Mouse (Mus musculus): Measurements from ENCODE around the gene Cd48. TPM values are rescaled to one million over a fixed set of nuclear protein-coding genes. Genes with fewer than 3 reads are reported as not detected.
"Not testable (repeated sequence)": the region's sequence is repeated elsewhere in the genome, so short reads cannot be mapped to it uniquely, and the experiment has no call there.

Cd48 gene
- polyA plus RNA-seq, 1 experiment: 9.2 TPM

DNA sequence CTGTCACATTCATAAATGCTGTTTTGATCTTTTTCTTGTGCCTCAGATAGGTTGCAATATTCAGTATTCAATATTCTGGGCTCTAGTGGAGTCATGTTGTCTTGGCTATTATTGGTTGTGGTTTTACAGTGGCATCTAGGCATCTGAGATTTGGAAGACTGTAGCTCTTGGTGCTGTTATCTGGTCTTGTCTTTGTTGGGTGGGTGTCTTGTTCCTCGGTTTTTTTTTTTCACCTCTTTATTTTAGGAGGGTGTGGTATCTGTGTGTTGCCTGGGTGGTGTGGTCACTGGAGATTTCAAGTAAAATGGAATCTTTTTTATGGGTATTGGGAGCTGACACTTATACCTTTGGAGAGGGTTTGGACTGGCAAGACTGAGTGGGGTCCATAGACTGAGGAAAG lies 12.1 kb downstream of the Cd48 start:
- DNase-seq (ENCODE audit: low read depth): no peak

DNA sequence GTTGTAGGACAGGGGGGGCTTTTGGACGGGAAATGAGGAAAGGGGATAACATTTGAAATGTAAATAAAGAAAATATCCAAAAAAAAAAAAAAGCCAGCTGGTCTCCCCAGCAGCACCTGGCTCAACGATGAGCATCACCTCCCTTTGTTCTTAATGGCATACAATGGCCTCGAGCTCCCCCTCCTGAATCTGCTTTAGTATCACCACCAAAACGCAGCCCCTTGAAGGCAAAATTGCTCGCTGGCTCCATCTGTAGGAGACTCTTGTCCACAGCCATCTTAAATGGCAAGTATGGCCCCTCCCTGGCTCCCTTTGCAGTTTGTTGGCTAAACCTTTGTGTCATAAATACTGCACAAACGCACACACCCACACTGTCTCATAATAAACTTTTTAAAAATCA lies 17.2 kb downstream of the Cd48 start:
- no peak for DNase-seq (ENCODE audit: low read depth)

DNA sequence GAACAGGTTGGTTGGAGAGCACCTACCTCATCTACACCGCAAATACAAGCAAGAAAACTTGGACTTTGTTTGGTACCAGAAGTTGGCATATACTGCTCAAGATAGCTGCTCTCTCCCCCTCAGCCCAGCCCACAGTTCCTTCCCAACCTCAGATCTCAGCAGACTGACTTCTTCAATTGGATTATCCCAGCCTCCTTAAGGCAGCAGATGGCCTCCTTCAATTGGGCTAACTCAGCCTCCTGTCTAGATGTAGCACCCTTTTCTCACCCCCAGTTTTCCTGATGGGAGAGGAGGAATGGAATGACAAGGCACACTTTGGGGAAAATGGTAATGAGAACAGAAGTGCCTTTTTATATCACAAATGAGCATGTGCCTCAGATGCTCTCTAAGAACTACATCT lies 31.9 kb downstream of the Cd48 start:
- DNase-seq (ENCODE audit: low read depth): not testable (repeated sequence)

DNA sequence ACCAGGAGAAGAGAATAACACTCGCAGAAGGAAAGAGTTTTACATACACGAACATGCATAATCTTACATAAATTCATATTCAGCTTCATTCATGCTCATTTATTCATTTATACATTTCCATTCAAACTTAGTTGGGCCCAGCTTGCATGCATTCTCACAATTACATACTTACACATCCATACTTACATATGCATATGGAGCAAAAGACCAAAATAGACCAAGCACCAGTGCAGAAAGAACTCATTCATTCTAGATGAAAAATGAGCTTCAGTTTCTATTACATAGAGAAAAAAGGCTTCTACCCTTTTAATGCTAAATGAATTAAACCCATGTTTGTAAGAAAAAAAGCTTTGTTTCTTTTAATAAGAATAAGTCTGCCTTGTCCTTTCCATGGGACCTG lies 33.6 kb downstream of the Cd48 start:
- no peak for DNase-seq (ENCODE audit: low read depth)

DNA sequence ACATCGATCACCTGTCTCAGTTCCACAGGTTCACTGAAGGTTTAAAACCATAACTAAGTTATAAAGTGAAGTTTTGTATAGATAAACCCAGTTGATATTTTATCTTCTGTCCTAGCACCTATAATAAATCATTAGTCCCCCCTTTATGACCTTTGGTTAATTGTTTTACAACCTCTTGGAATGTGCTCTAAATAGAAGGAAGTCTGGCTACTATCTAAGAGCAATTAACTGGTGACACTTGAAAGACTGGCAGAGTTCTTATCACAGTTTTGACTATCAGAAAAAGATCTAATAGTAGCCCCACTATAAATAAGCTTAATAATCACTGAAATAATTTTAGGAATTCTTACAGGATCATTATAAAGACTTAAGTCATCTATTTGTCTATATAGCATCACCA lies 34.4 kb downstream of the Cd48 start:
- no peak for DNase-seq (ENCODE audit: low read depth)

DNA sequence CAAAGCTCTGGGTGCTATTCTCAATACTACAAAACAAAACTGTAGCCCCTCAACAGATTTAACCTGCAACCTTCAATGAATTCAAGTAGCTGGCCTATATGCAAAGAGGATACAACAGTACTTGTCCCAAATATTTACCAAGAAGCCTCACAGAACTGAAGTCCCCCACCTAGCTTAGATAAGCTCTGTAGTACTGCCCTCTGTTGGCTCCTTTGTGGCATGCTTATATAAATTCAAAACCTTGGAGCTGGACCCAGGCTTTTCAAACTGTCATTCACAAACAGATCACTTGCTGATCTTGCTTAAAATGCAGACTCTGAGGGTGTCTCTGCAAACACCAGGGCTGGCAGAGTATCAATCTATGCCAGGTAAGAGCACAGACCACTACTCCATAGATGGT lies 49.4 kb downstream of the Cd48 start:
- no peak for DNase-seq (ENCODE audit: low read depth)

DNA sequence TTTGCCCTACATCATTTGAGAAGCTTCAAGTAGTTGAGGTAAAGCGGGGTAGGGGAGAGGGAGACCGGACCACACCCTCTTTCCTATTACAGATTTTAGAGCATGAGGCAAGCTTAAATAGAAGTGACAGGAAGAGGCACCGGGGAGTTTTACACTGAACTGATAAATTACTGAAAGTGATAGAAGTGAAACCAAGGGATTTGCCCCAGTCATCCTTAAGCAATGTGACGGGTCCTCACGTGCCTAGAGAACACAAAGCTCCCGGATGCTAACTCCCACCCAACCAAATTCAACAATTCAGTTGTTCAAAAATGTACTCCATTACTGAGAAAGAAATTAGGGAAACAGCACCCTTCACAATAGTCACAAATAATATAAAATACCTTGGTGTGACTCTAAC lies 53.1 kb downstream of the Cd48 start:
- no peak for DNase-seq (ENCODE audit: low read depth)

DNA sequence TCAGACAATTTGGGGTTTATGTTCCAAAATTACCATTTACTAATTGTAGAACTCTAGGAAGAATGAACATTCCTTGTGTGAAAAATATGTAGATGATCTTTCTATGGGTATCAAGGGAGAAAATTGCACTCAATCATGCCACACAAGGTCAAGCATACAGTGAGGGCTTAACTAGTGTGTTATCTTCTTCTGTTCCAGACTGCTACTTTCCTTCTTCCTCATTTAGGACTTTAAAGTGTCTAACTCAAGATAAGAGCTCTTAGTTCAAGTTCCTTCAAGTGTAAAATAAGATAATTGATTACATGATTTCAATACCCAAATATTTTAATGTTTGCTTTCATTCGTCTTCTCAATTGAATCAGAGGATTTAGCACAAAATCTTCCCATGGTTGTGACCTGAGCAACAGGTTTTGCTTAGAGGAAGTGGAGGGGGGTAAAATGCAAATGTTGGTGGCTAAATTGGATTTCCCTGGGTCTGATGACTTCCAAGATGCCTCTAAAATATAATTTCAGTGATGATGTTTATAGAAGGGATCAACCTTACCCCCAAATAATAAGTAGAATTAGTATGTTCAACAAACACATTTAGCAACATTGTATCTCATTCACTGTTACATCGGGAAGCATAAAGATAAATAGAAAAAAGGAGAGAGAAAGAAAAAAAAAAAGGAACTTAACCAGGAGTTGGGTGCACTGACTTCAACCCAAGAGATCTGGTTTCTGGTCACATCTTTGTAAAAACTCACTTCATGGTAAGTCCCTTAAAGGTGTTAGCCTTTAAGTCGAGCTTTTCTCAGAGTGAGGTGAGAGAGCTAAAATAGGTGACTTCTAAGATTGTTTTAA lies 66.5 kb downstream of the Cd48 start:
- DNase-seq (ENCODE audit: low read depth): no peak

Other genes with a start within 250 kb of the Cd48 start
- gene F11r, start 244.5 kb upstream of the Cd48 start, polyA plus RNA-seq (2012; rRNA removed): 78.9 and 98.4 TPM in 2 replicates
- gene Alyref2, start 178.5 kb upstream of the Cd48 start, polyA plus RNA-seq (2012; rRNA removed): 4.2 and 5.7 TPM in 2 replicates
- 0.10 and 0.19 TPM in 2 replicates for gene Itln1, start 146.7 kb upstream of the Cd48 start, polyA plus RNA-seq (2012; rRNA removed)
- 0.61 and 0.84 TPM in 2 replicates for gene Cd244a, start 122.8 kb upstream of the Cd48 start, polyA plus RNA-seq (2012; rRNA removed)
- gene Ly9, start 74.6 kb upstream of the Cd48 start, polyA plus RNA-seq (2012; rRNA removed): 0.69 and 0.88 TPM in 2 replicates
- gene Slamf7, start 29.0 kb upstream of the Cd48 start, polyA plus RNA-seq (2012; rRNA removed): 1.2 and 1.6 TPM in 2 replicates
- gene Slamf1, start 85.1 kb downstream of the Cd48 start, polyA plus RNA-seq (2012; rRNA removed): 0.04 and 0.09 TPM in 2 replicates
- gene Cd84, start 157.7 kb downstream of the Cd48 start, polyA plus RNA-seq (2012; rRNA removed): 2.3 and 2.7 TPM in 2 replicates
- 0.26 and 0.33 TPM in 2 replicates for gene Gm10521, start 213.7 kb downstream of the Cd48 start, polyA plus RNA-seq (2012; rRNA removed)
- 0.38 and 0.56 TPM in 2 replicates for gene Slamf6, start 235.5 kb downstream of the Cd48 start, polyA plus RNA-seq (2012; rRNA removed)